Mouse (Mus musculus) C2C12 (cell line): ENCODE measurements around the gene Pou2f3.

Experiments
- CTCF ChIP-seq: IDR thresholded peaks from one replicate; pipeline ENCODE4 v1.5.1; 2011; ENCODE audit not compliant: control insufficient read depth, insufficient read depth, insufficient read length
- MAX ChIP-seq: IDR thresholded peaks from one replicate; pipeline ENCODE4 v1.6.1; 2011; ENCODE audit warnings: mild to moderate bottlenecking, control low read depth
- MYOG ChIP-seq: IDR thresholded peaks from one replicate; pipeline ENCODE4 v1.6.1; 2011; ENCODE audit not compliant: control insufficient read depth, insufficient read length; ENCODE audit errors: extremely low read depth
- USF1 ChIP-seq: IDR thresholded peaks from one replicate; pipeline ENCODE4 v1.6.1; 2011; ENCODE audit warnings: low read depth, mild to moderate bottlenecking, control low read depth, moderate library complexity

- TF ChIP-seq CTCF (no peak), MAX (no peak), USF1 (no peak), MYOG (no peak)
Observed at GRCm38 (mm10) chr9:43131940-43132339, 78.2 kb downstream of the Pou2f3 start.
